Mouse (Mus musculus): ENCODE measurements around the gene Pxmp2. TPM values are rescaled to one million over a fixed set of nuclear protein-coding genes. Genes with fewer than 3 reads are reported as not detected.

Gene Pxmp2
- polyA plus RNA-seq, 1 experiment from 2014 or later: 9.0 TPM

Other genes with a start within 250 kb of the Pxmp2 start
- 2.8 and 5.3 TPM in 2 replicates for gene Gm17655, start 213.7 kb downstream of the Pxmp2 start, polyA plus RNA-seq (2015; fragmentation: Nextera tagmentation; extraction: Ambion mirVana)
- 1.8 and 2.0 TPM in 2 replicates for gene Gm35315, start 191.8 kb downstream of the Pxmp2 start, polyA plus RNA-seq (2015; fragmentation: Nextera tagmentation; extraction: Ambion mirVana)
- 1.3 and 1.4 TPM in 2 replicates for gene Plcxd1, start 186.2 kb downstream of the Pxmp2 start, polyA plus RNA-seq (2015; fragmentation: Nextera tagmentation; extraction: Ambion mirVana)
- 25.8 and 29.0 TPM in 2 replicates for gene Gtpbp6, start 178.0 kb downstream of the Pxmp2 start, polyA plus RNA-seq (2015; fragmentation: Nextera tagmentation; extraction: Ambion mirVana)
- 2.7 and 3.0 TPM in 2 replicates for gene Zfp605, start 176.1 kb downstream of the Pxmp2 start, polyA plus RNA-seq (2015; fragmentation: Nextera tagmentation; extraction: Ambion mirVana)
- 39.4 and 39.7 TPM in 2 replicates for gene Chfr, start 150.3 kb downstream of the Pxmp2 start, polyA plus RNA-seq (2015; fragmentation: Nextera tagmentation; extraction: Ambion mirVana)
- 21.3 and 22.0 TPM in 2 replicates for gene Golga3, start 109.5 kb downstream of the Pxmp2 start, polyA plus RNA-seq (2015; fragmentation: Nextera tagmentation; extraction: Ambion mirVana)
- 19.6 and 23.9 TPM in 2 replicates for gene Ankle2, start 55.2 kb downstream of the Pxmp2 start, polyA plus RNA-seq (2015; fragmentation: Nextera tagmentation; extraction: Ambion mirVana)
- 45.0 and 46.3 TPM in 2 replicates for gene Pgam5, start 16.3 kb downstream of the Pxmp2 start, polyA plus RNA-seq (2015; fragmentation: Nextera tagmentation; extraction: Ambion mirVana)
- 18.8 and 21.9 TPM in 2 replicates for gene Pole, start 120 bp upstream of the Pxmp2 start, polyA plus RNA-seq (2015; fragmentation: Nextera tagmentation; extraction: Ambion mirVana)
- 0.72 TPM in 2 replicates for gene P2rx2, start 57.0 kb upstream of the Pxmp2 start, polyA plus RNA-seq (2015; fragmentation: Nextera tagmentation; extraction: Ambion mirVana)
- gene Lrcol1, start 58.5 kb upstream of the Pxmp2 start, polyA plus RNA-seq (2015; fragmentation: Nextera tagmentation; extraction: Ambion mirVana): not detected in 2 replicates
- gene Fbrsl1, start 162.3 kb upstream of the Pxmp2 start, polyA plus RNA-seq (2015; fragmentation: Nextera tagmentation; extraction: Ambion mirVana): 4.9 and 5.5 TPM in 2 replicates